ENCODE assay signal across 10 mouse cellular contexts in the genomic region with DNA sequence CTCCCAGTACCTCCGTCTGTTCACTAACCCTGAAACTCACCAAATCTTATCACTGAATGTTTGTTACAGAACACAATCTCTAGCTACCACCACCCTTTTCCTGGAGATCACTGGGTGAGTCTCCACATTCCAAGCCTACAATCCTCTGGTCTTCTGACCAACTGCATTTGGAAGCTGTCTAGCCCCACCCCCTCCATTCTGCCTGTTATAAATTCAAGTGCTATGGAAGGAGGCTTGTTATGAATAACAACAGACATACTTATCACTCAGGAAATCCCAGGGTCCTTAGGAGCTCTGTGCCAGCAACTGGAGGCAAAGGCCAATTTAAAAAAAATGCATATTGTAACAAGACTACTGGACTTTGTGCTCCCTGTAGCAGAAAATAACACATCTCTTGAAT. TPM values are rescaled to one million over a fixed set of nuclear protein-coding genes. Genes with fewer than 3 reads are reported as not detected.
DNase-seq lines count a peak whose midpoint lies in the region; ATAC-seq and TF ChIP-seq lines count a peak whose summit lies in the region.
"Had no signal": no experiment of that assay in that cellular context is flagged by ENCODE, and none has a peak within 500 bp of the region (broad histone marks: within the 10 kb centered on the region; RNA-seq: fewer than 3 reads in every experiment).

No protein-coding gene starts in this region.

- no peaks in the 10 kb centered on the region for H3K36me3 ChIP-seq in hindbrain, embryonic 11.5 days (ENCODE audit: control insufficient read depth, insufficient read depth, low read length)
- no peaks in the 10 kb centered on the region for H3K36me3 ChIP-seq in liver, embryonic 14.5 days (replicated peaks; ENCODE audit: control insufficient read depth, insufficient read depth, low read depth)
- H3K36me3 ChIP-seq: limb, embryonic 13.5 days had no signal

- WGBS in hindbrain, embryonic 11.5 days: 82% methylated on average over 1 of the region's 1 CpGs
- 48% methylated on average over 1 of the region's 1 CpGs for WGBS in liver, embryonic 14.5 days (ENCODE audit: insufficient replicate concordance)

- DNase-seq in adrenal gland, postnatal 14 days: peak; percentile 31
- no peak for DNase-seq in adrenal gland, adult 2 months
- DNase-seq in Muller cell, postnatal 12 days (ENCODE audit: inconsistent ontology term): peak; percentile 85
- DNase-seq in hindbrain, embryonic 11.5 days (ENCODE audit: low spot score): peak; percentile 12
- DNase-seq in liver, embryonic 14.5 days (ENCODE audit: low read depth in 3 of 3, low spot score in 3 of 3): no peak
- DNase-seq in B cell, adult 2 months: no peak
- DNase-seq in frontal cortex, adult 2 months (ENCODE audit: extremely low spot score in 1 of 2, low spot score in 1 of 2): no peak
- no peak for DNase-seq in left cerebral cortex, adult 11 months (ENCODE audit: low spot score)

- no peak overlapping the region for H3K4me3 ChIP-seq in hindbrain, embryonic 11.5 days (ENCODE audit: low read depth, low read length)
- H3K4me3 ChIP-seq in liver, embryonic 14.5 days (ENCODE audit: insufficient read depth in 1 of 2, low read depth in 2 of 2, low read length in 2 of 2): no peak overlapping the region
- H3K4me3 ChIP-seq: limb, embryonic 13.5 days had no signal

- no peaks in the 10 kb centered on the region for H3K27me3 ChIP-seq in hindbrain, embryonic 11.5 days (ENCODE audit: control insufficient read depth, insufficient read depth, low read length)
- no peaks in the 10 kb centered on the region for H3K27me3 ChIP-seq in liver, embryonic 14.5 days (ENCODE audit: control insufficient read depth, insufficient read depth, low read length)
- H3K27me3 ChIP-seq: limb, embryonic 13.5 days had no signal

- H3K9me3 ChIP-seq in hindbrain, embryonic 11.5 days (ENCODE audit: control insufficient read depth, low read length): no peaks in the 10 kb centered on the region
- H3K9me3 ChIP-seq in liver, embryonic 14.5 days (ENCODE audit: control insufficient read depth, low read length): no peaks in the 10 kb centered on the region
- H3K9me3 ChIP-seq: limb, embryonic 13.5 days had no signal

- TF ChIP-seq EP300 in liver, embryonic 14.5 days (IDR thresholded peaks at IDR 0.05; ENCODE audit: low read depth): no peak

- 0 out of 2 replicates have a peak, but pooled peaks have one; percentile 15 for ATAC-seq in hindbrain, embryonic 11.5 days (ENCODE audit: low FRiP score)
- peak; percentile 18; the same call in 1 of the 2 replicates for ATAC-seq in liver, embryonic 14.5 days (ENCODE audit: insufficient read depth)

- H3K4me2 ChIP-seq in hindbrain, embryonic 11.5 days (replicated peaks; ENCODE audit: low read depth, low read length): no peak overlapping the region
- no peak overlapping the region for H3K4me2 ChIP-seq in liver, embryonic 14.5 days (ENCODE audit: low read depth)
- H3K4me2 ChIP-seq: limb, embryonic 13.5 days had no signal

- no peaks in the 10 kb centered on the region for H3K4me1 ChIP-seq in hindbrain, embryonic 11.5 days (replicated peaks; ENCODE audit: control insufficient read depth, insufficient read depth, low read length)
- peaks cover 0 to 18% of the 10 kb centered on the region in 2 experiments; a peak in 2 of 4 replicates for H3K4me1 ChIP-seq in liver, embryonic 14.5 days (replicated peaks; ENCODE audit: control insufficient read depth in 2 of 2, insufficient read depth in 2 of 2, low read length in 1 of 2)
- H3K4me1 ChIP-seq: limb, embryonic 13.5 days had no signal

- no peak overlapping the region for H3K27ac ChIP-seq in hindbrain, embryonic 11.5 days (ENCODE audit: low read depth, low read length)
- H3K27ac ChIP-seq in liver, embryonic 14.5 days: no peak overlapping the region
- H3K27ac ChIP-seq: limb, embryonic 13.5 days had no signal

- no peak overlapping the region for H3K9ac ChIP-seq in hindbrain, embryonic 11.5 days (ENCODE audit: low read depth, low read length)
- H3K9ac ChIP-seq in liver, embryonic 14.5 days (replicated peaks): no peak overlapping the region
- H3K9ac ChIP-seq: limb, embryonic 13.5 days had no signal

- TF ChIP-seq CTCF in liver, embryonic 14.5 days (IDR thresholded peaks at IDR 0.05; ENCODE audit: low read depth): no peak

RNA-seq across cellular contexts. Expression of gene Ddah1, which starts 58.3 kb away (rescaled TPM):
- 5.4 and 8.3 TPM in 2 replicates for total RNA-seq in adrenal gland, postnatal 14 days (2021)
- total RNA-seq in adrenal gland, adult 2 months (2021): 1 to 10 TPM; 1.8 to 3.6 TPM
- polyA plus RNA-seq in adrenal gland, adult 2 months (2012; rRNA removed): 1.1 and 1.5 TPM in 2 replicates
- 34.7 and 37.4 TPM in 2 replicates for polyA plus RNA-seq in hindbrain, embryonic 11.5 days (2014; fragmentation: Nextera tagmentation; extraction: Ambion mirVana)
- polyA plus RNA-seq in liver, embryonic 14.5 days (2012; rRNA removed): 15.6 and 15.8 TPM in 2 replicates
- 31.7 and 32.1 TPM in 2 replicates for polyA plus RNA-seq in liver, embryonic 14.5 days (2014; fragmentation: Nextera tagmentation; extraction: Ambion mirVana)
- 89.1 and 90.1 TPM in 2 replicates for polyA plus RNA-seq in frontal cortex, adult 2 months (2012; rRNA removed)
- total RNA-seq: granulocyte monocyte progenitor cell, adult 5-6 weeks had no signal

Comparison
In these comparisons a context has a peak if more than half of its experiments do, and no peak if none do; other contexts are left out.
1. DNase-seq: peak in adrenal gland, postnatal 14 days (single experiment), Muller cell, postnatal 12 days (single experiment) and hindbrain, embryonic 11.5 days (single experiment); none in adrenal gland, adult 2 months (single experiment), liver, embryonic 14.5 days (0 of 3), B cell, adult 2 months (0 of 2), frontal cortex, adult 2 months (0 of 2) and left cerebral cortex, adult 11 months (single experiment).